Mouse (Mus musculus) liver, embryonic 12.5 days (tissue): ENCODE results near the gene Dock1. TPM values are rescaled to one million over a fixed set of nuclear protein-coding genes. Genes with fewer than 3 reads are reported as not detected.
A peak's percentile ranks its signal among the peaks of the same experiment; 100 is the strongest.

Experiments used
- ATAC-seq: fragments of 200-750 bp; cut with Nextera tagmentation; 2 replicates; pipeline ENCODE4 v1.8.0; 2017; ENCODE audit warnings: moderate number of reproducible peaks, mild to moderate bottlenecking, moderate library complexity
- H3K27ac ChIP-seq: fragments of 300-500 bp; sonication (generic); 2 replicates; pipeline ENCODE4 v1.5.1; 2016; ENCODE audit warnings: mild to moderate bottlenecking
- H3K27me3 ChIP-seq: fragments of 300-500 bp; sonication (generic); replicated peaks from 2 replicates; pipeline ENCODE4 v1.6.1; 2016; ENCODE audit warnings: mild to moderate bottlenecking, moderate library complexity
- H3K36me3 ChIP-seq: fragments of 300-500 bp; sonication (generic); 2 replicates; pipeline ENCODE4 v1.6.1; 2016; ENCODE audit warnings: mild to moderate bottlenecking, moderate library complexity
- H3K4me1 ChIP-seq: fragments of 300-500 bp; sonication (generic); 2 replicates; pipeline ENCODE4 v1.6.1; 2016
- H3K4me2 ChIP-seq: fragments of 300-500 bp; sonication (generic); 2 replicates; pipeline ENCODE4 v1.6.1; 2016; ENCODE audit warnings: mild to moderate bottlenecking, moderate library complexity
- H3K4me3 ChIP-seq: fragments of 300-500 bp; sonication (generic); 2 replicates; pipeline ENCODE4 v1.5.1; 2016; ENCODE audit warnings: mild to moderate bottlenecking, moderate library complexity
- H3K9ac ChIP-seq: fragments of 300-500 bp; sonication (generic); 2 replicates; pipeline ENCODE4 v1.6.1; 2016; ENCODE audit warnings: mild to moderate bottlenecking, moderate library complexity
- H3K9me3 ChIP-seq: fragments of 300-500 bp; sonication (generic); replicated peaks from 2 replicates; pipeline ENCODE4 v1.6.1; 2016; ENCODE audit warnings: mild to moderate bottlenecking, moderate library complexity
- WGBS: fragments of 180-500 bp; shearing (Covaris S2); methylation state at CpG from one replicate; pipeline ENCODE4 v1.1.7; 2016; ENCODE audit not compliant: insufficient replicate concordance; 5-methylcytosine and 5-hydroxymethylcytosine counted together
- polyA plus RNA-seq: library from polyadenylated mRNA; unstranded; fragments of >200 nt; fragmentation: Nextera tagmentation; extraction: Ambion mirVana; gene quantifications from 2 replicates; pipeline ENCODE4 v1.2.1, GENCODE M21; 2016

The Dock1 gene
- polyA plus RNA-seq, 1 experiment from 2014 or later, result 6.4 TPM

DNA sequence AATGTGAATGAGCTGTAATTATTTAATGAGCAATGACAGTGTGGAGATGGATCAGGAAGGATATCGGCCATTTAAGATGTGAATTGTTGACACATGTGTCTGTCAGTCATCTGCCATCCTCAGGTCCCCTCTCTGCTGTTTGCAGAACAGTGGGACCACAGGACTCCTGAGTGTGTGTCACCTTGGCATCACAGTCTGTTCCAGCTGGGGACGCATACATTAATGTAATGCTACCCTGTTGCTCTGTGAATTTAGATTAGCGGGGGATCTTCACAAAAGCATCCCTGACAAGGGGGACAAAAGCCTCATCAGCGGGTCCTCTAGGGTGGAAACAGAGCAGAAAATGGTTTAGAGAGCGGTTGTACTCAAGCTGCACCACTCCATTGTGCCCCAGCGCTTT is 208.5 kb downstream of the Dock1 start:
- no peak for ATAC-seq
- Histone ChIP-seq H3K4me1 (no peaks in the 10 kb centered on the region), H3K4me3 (no peak overlapping the region), H3K27ac (no peak overlapping the region), H3K4me2 (no peak overlapping the region), H3K9me3 (no peaks in the 10 kb centered on the region), H3K36me3 (0 out of 2 replicates have a peak, but pooled peaks cover 2% of the 10 kb centered on the region), H3K27me3 (no peaks in the 10 kb centered on the region), H3K9ac (no peak overlapping the region)
- WGBS, result 77% methylated on average over 6 of the region's 6 CpGs

DNA sequence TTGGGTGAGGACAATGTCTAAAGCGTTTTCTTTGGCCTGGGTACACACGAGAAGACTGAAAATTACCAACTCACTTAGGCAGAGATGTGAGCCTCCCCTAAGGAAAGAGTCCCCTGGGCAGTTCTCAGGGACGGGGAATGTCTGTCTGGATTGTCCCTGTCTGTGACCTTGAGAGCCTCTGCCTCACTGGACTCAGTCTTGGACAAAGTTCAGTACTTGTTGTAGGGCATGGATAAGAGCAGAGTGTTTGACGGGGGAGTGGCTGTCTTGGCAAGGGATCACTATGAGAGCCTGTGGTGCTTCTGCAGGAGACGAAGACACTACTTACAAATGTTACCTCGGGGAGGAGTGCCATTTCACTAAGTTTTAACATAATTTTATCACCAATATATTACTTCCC is 210.0 kb downstream of the Dock1 start:
- Histone ChIP-seq H3K4me3 (no peak overlapping the region), H3K4me1 (no peaks in the 10 kb centered on the region), H3K27me3 (no peaks in the 10 kb centered on the region), H3K9me3 (no peaks in the 10 kb centered on the region), H3K9ac (no peak overlapping the region), H3K4me2 (no peak overlapping the region), H3K27ac (no peak overlapping the region), H3K36me3 (0 out of 2 replicates have a peak, but pooled peaks cover 2% of the 10 kb centered on the region)
- WGBS, result 63% methylated on average over 6 of the region's 6 CpGs
- ATAC-seq, result no peak

DNA sequence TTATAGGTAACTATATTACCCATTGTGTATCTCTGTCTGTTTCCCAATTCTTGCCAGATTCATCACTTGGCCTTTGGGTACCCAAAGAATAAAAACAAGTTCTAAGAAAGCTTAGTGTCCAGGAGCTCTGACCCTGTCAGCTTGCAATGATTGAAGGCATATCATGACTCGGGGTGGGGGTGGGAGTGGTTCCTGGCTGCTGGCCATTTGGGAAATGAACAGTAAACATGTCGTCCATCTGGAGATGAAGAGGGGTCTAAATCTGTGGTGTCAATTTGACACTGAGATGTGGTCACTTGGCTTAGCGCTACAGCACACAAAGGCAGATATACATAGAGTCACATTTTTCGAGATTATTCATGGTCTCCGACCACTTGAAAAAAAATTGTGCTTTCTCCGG is 213.1 kb downstream of the Dock1 start:
- H3K36me3 ChIP-seq, result no peaks in the 10 kb centered on the region
- no peaks in the 10 kb centered on the region for H3K4me1 ChIP-seq
- no peaks in the 10 kb centered on the region for H3K27me3 ChIP-seq
- no peak overlapping the region for H3K9ac ChIP-seq
- no peak overlapping the region for H3K27ac ChIP-seq
- no peak overlapping the region for H3K4me2 ChIP-seq
- no peak for ATAC-seq
- no peak overlapping the region for H3K4me3 ChIP-seq
- no peaks in the 10 kb centered on the region for H3K9me3 ChIP-seq
- WGBS, result 71% methylated on average over 6 of the region's 6 CpGs

DNA sequence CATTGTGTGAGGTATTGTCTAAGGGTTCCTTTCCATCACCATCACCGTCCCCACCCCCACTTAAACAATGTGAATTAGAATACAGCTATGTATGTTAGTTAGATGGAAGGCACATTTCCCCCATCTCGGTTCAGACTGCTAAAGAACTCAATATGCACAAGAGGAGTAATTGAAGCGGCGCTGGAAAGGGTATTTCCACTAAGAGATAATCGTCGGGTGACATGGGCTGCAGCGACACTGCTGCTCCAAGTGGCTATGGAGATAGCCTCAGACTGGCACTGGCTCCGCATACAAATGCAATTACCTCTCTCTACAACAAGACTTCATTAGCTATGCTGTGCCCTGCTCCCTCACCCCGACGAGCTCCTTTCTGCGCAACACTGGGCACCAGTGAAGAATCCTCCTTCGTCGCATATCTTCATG is 222.0 kb downstream of the Dock1 start:
- Histone ChIP-seq H3K27ac (no peak overlapping the region), H3K9me3 (no peaks in the 10 kb centered on the region), H3K9ac (no peak overlapping the region), H3K4me2 (no peak overlapping the region), H3K27me3 (no peaks in the 10 kb centered on the region), H3K36me3 (no peaks in the 10 kb centered on the region), H3K4me1 (no peaks in the 10 kb centered on the region), H3K4me3 (no peak overlapping the region)
- no peak for ATAC-seq
- 82% methylated on average over 13 of the region's 13 CpGs for WGBS

DNA sequence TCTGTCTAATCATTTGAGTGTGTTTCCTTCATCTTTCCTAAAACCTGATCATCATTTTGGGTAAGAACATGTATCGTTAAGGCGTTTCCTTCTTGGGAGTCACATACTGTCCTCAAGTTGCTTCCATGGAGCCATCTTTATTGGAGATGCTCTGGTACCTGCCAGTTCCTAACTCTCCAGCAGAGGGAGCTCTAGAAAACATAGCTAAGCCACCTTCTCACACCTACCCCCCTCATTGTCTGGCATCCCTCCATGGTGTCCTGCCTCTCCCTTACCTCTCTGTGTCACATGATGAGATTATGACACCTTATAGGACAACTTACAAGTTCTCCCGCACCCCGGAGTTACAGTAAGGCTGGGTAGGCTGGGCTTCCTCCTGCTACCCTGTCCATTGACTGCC is 222.5 kb downstream of the Dock1 start:
- H3K4me2 ChIP-seq, result no peak overlapping the region
- no peak overlapping the region for H3K9ac ChIP-seq
- no peaks in the 10 kb centered on the region for H3K36me3 ChIP-seq
- H3K27ac ChIP-seq, result no peak overlapping the region
- no peak overlapping the region for H3K4me3 ChIP-seq
- no peaks in the 10 kb centered on the region for H3K27me3 ChIP-seq
- WGBS, result 67% methylated on average over 4 of the region's 4 CpGs
- ATAC-seq, result no peak
- no peaks in the 10 kb centered on the region for H3K9me3 ChIP-seq
- H3K4me1 ChIP-seq, result no peaks in the 10 kb centered on the region

DNA sequence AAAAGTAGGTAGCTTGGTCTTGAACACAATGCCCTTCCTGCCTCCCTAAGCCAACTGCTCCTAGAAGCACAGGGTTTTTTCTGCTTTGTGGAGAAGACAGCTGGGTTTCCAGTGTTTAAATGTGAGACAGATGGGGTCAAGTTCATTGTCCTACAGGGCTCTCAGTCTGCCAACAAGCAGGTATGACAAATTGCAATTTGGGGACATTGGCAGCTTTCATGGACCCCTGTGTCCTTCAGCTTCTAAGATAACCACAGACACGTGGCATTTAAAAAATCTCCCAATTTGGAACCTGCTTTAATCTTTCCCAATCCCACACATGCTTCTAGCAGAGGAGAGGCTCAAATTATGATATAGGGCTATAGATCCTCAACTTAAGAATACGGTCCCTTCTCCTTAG is 224.2 kb downstream of the Dock1 start:
- no peaks in the 10 kb centered on the region for H3K9me3 ChIP-seq
- no peak overlapping the region for H3K27ac ChIP-seq
- H3K4me2 ChIP-seq, result no peak overlapping the region
- ATAC-seq, result no peak
- H3K27me3 ChIP-seq, result no peaks in the 10 kb centered on the region
- H3K9ac ChIP-seq, result no peak overlapping the region
- no peak overlapping the region for H3K4me3 ChIP-seq
- WGBS, result 74% methylated on average over 2 of the region's 2 CpGs
- H3K4me1 ChIP-seq, result no peaks in the 10 kb centered on the region
- H3K36me3 ChIP-seq, result no peaks in the 10 kb centered on the region

DNA sequence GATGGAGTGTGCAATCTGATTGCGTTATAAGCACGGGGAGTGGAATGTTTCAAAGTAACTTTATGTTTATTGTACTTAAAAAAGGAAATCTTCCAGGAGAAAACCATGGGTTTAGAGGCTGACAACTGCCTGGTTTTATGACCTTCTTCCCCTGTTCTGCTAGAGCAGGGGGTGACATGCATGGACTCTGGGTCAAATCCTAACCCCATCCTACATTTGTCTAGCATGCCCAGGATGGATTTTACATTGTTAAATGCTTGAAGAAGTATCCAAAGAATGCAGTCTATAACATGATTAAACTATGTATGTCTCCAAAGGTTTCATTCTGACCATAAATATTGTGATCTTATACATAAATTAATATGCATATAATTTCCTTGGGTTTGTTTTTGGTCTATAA is 229.0 kb downstream of the Dock1 start:
- no peaks in the 10 kb centered on the region for H3K4me1 ChIP-seq
- ATAC-seq, result no peak
- no peak overlapping the region for H3K4me2 ChIP-seq
- H3K9me3 ChIP-seq, result no peaks in the 10 kb centered on the region
- no peaks in the 10 kb centered on the region for H3K36me3 ChIP-seq
- no peaks in the 10 kb centered on the region for H3K27me3 ChIP-seq
- H3K9ac ChIP-seq, result no peak overlapping the region
- 77% methylated on average over 2 of the region's 2 CpGs for WGBS
- H3K27ac ChIP-seq, result no peak overlapping the region
- H3K4me3 ChIP-seq, result no peak overlapping the region

DNA sequence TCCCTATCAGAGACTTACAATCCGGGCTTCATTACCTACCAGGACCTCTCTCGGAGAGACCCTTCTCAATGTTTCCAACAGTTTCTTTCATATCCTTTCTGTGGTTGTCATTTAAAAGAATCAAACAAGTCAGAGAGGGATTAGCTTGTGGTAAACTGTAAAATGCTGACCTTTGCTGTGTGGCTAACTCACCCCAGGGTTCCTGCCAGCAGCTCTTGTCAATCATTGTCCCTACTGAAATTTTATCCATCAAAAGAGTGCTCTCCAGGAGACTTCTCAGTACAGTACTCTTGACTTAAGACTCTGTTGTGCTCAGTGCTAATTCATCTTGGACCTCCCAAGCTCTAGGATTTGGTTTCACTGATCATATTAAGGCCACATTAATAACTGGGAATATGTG is 231.5 kb downstream of the Dock1 start:
- Histone ChIP-seq H3K27ac (no peak overlapping the region), H3K36me3 (no peaks in the 10 kb centered on the region), H3K9me3 (no peaks in the 10 kb centered on the region), H3K4me2 (no peak overlapping the region), H3K4me3 (no peak overlapping the region), H3K4me1 (no peaks in the 10 kb centered on the region), H3K9ac (no peak overlapping the region), H3K27me3 (no peaks in the 10 kb centered on the region)
- ATAC-seq, result no peak
- 65% methylated on average over 2 of the region's 2 CpGs for WGBS

DNA sequence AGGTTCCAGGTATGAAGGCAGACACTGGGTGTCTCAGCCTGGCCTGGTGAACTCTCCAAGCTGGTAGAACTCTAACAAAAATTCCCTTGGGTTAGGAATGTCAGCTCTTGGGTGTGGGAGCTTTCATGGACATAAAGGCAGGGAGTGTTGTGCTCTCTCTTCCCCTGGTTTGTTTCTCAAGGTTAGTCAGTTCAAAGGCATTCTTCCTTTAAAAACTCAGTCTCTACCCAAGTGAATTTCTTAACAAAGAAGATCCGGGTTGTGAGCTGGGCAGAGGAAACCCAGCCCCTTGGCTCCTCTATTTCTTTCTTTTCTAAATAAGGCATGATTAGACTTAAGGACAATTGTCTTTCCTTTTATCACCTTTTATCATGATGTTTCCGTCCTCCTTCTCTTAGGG is 261.4 kb downstream of the Dock1 start:
- ATAC-seq, result no peak
- Histone ChIP-seq H3K9ac (no peak overlapping the region), H3K36me3 (no peaks in the 10 kb centered on the region), H3K4me1 (no peaks in the 10 kb centered on the region), H3K9me3 (no peaks in the 10 kb centered on the region), H3K27me3 (peaks cover 14% of the 10 kb centered on the region), H3K4me3 (no peak overlapping the region), H3K27ac (no peak overlapping the region), H3K4me2 (no peak overlapping the region)
- 59% methylated on average over 2 of the region's 2 CpGs for WGBS

DNA sequence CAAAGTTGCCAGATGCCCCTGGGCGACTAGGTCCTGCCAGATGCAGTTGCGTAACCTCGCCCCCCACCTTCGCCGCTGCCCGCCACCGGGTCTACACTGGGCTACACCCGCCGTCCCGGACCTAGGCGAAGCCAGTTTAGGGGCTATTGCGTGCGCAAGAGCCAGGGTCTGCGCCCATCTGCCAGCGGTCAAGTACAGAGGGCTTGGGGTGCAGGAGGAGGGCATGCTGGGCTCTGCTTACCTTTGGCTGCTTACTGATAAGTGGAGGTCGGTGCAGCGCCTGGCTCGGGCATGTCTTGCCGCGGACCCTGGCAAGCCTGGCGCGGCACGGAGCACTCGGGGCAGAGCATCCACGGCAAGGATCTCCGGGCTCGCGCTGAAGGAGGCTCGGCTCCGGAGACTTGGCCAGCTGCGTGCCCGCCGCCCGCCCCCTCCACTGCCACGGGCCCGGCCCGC is 267.0 kb downstream of the Dock1 start:
- no peaks in the 10 kb centered on the region for H3K9me3 ChIP-seq
- 0 out of 2 replicates have a peak overlapping the region, but pooled peaks have one; percentile 22 for H3K9ac ChIP-seq
- 4% methylated on average over 34 of the region's 37 CpGs for WGBS
- peaks cover 7% of the 10 kb centered on the region; the same call in 1 of the 2 replicates for H3K4me1 ChIP-seq
- H3K36me3 ChIP-seq, result no peaks in the 10 kb centered on the region
- peak overlapping the region; percentile 43 for H3K4me3 ChIP-seq
- no peak overlapping the region for H3K27ac ChIP-seq
- H3K27me3 ChIP-seq, result peaks cover 41% of the 10 kb centered on the region
- peak overlapping the region; percentile 68 for H3K4me2 ChIP-seq
- no peak; the same call in 1 of the 2 replicates for ATAC-seq

DNA sequence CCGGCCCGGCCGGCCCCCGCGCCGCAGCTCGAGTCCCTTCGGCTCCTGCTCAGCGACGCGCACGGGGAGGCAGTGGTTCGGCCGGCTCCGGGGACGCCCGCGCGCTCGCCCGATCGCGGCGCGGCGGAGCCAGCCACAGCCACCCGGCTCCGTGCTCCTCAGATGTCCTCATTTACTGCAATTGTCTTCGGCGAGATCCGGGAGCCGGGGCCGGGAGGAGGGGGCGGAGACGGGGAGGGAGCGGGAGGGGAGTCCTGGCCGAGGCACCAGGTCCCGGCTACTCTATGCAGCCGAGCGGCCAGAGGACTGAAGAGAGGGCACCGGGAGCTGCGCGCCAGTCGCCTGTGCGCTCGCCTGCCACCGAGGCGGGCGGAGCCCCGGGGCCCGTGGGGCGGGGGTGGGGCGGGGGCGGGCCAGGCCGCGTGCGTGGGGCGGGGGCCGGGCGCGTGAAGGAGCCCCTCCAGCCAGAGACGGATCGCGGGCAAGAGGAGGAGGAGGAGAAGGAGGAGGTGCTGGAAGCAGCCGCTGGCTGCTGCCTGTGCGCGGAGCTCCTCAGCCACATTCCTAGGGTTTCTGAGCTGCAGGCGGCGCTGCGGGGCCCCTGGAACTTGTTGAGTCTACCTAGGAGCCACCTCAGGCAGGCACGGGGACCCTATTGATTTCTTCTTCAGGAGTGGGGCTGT is 267.6 kb downstream of the Dock1 start, which contains the start of gene Fam196a:
TSS of gene Fam196a (minus strand) at position 504 of the 683 bp plus-strand sequence.
- Histone ChIP-seq H3K27ac (no peak within 1 kb of the TSS), H3K9me3 (no peaks in the 10 kb centered on the region), H3K9ac (0 out of 2 replicates have a peak within 1 kb of the TSS, but pooled peaks have one; percentile 22), H3K4me1 (peaks cover 7% of the 10 kb centered on the region; the same call in 1 of the 2 replicates), H3K4me3 (peak within 1 kb of the TSS; percentile 43), H3K27me3 (peaks cover 41% of the 10 kb centered on the region), H3K36me3 (no peaks in the 10 kb centered on the region), H3K4me2 (peak within 1 kb of the TSS; percentile 68)
- 2% methylated on average over 41 of the region's 71 CpGs for WGBS
- ATAC-seq, result no peak

DNA sequence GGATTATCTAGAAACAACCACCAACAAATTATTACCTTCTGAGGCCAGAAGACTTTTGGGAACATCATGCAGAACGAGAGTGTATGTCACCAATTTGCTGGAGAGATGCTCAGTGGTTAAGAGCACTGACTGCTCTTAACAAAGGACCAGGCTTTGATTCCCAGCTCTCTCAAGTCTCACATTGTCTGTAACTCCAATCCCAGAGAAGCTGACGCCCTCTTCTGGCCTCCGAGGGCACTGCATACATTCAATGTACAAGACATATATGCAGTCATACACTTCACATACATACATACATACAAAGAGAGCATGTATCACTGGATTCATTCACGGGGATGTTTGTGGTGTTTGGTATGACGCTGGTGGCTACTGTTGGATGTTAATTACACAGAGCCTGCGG is 271.4 kb downstream of the Dock1 start:
- 65% methylated on average over 6 of the region's 6 CpGs for WGBS
- no peaks in the 10 kb centered on the region for H3K9me3 ChIP-seq
- H3K36me3 ChIP-seq, result no peaks in the 10 kb centered on the region
- no peak overlapping the region for H3K27ac ChIP-seq
- H3K4me3 ChIP-seq, result no peak overlapping the region
- H3K9ac ChIP-seq, result no peak overlapping the region
- peaks cover 27% of the 10 kb centered on the region for H3K27me3 ChIP-seq
- H3K4me1 ChIP-seq, result peaks cover 7% of the 10 kb centered on the region; the same call in 1 of the 2 replicates
- H3K4me2 ChIP-seq, result no peak overlapping the region
- ATAC-seq, result no peak
